Mouse (Mus musculus): ENCODE results near the gene Herc2. TPM values are rescaled to one million over a fixed set of nuclear protein-coding genes. Genes with fewer than 3 reads are reported as not detected.
"Not testable (repeated sequence)": the region's sequence is repeated elsewhere in the genome, so short reads cannot be mapped to it uniquely, and the experiment has no call there.

Gene Herc2
- 10 to 100 TPM; 45.0 to 50.8 TPM for total RNA-seq (2021)
- polyA plus RNA-seq (2012; rRNA removed): 11.3 and 12.9 TPM in 2 replicates
- long read RNA-seq, partial matches to known transcripts: 8 of 8 reads
- long read RNA-seq, other reads (novel, unspliced or antisense): 0 of 8 reads

- peak; percentile 100 for DNase-seq
These were observed at the start of gene Herc2 for GRCm38 (mm10) chr7:56049831-56050321. Gene Herc2, plus strand, starts transcription at chr7:56050196.

- DNase-seq: no peak
These were observed 39.5 kb upstream of the Herc2 start for GRCm38 (mm10) chr7:56010318-56011017.

- no peak for DNase-seq
These were observed 39.0 kb upstream of the Herc2 start for GRCm38 (mm10) chr7:56011018-56011333.

GRCm38 (mm10) chr7:56013261-56014001, 36.6 kb upstream of the Herc2 start:
- DNase-seq: no peak

- not testable (repeated sequence) for DNase-seq
These were observed 35.8 kb upstream of the Herc2 start for GRCm38 (mm10) chr7:56014002-56014702.

- no peak for DNase-seq
These were observed 34.8 kb upstream of the Herc2 start for GRCm38 (mm10) chr7:56015172-56015571.

- no peak for DNase-seq
These were observed 34.2 kb upstream of the Herc2 start for GRCm38 (mm10) chr7:56015837-56016236.

- no peak for DNase-seq
These were observed 32.2 kb upstream of the Herc2 start for GRCm38 (mm10) chr7:56017761-56018160.

- DNase-seq: no peak
These were observed 31.5 kb upstream of the Herc2 start for GRCm38 (mm10) chr7:56018446-56018971.

GRCm38 (mm10) chr7:56018972-56019929, 30.7 kb upstream of the Herc2 start:
- peak; percentile 85 for DNase-seq

GRCm38 (mm10) chr7:56019930-56020253, 30.1 kb upstream of the Herc2 start, which contains the start of gene Nipa1:
Gene Nipa1, minus strand, starts transcription at chr7:56019954.
- no peak for DNase-seq

GRCm38 (mm10) chr7:56023586-56023985, 26.4 kb upstream of the Herc2 start:
- DNase-seq: no peak

- peak; percentile 68 for DNase-seq
These were observed 7.6 kb upstream of the Herc2 start for GRCm38 (mm10) chr7:56042353-56042752.

- no peak for DNase-seq
These were observed 6.3 kb upstream of the Herc2 start for GRCm38 (mm10) chr7:56043577-56044266.

- no peak for DNase-seq
These were observed 5.7 kb upstream of the Herc2 start for GRCm38 (mm10) chr7:56044267-56044629.

GRCm38 (mm10) chr7:56047178-56047577, 2.8 kb upstream of the Herc2 start:
- peak; percentile 22 for DNase-seq

GRCm38 (mm10) chr7:56050487-56050911, 503 bp downstream of the Herc2 start:
- DNase-seq: peak; percentile 57

- no peak for DNase-seq
These were observed 3.0 kb downstream of the Herc2 start for GRCm38 (mm10) chr7:56052996-56053395.

- DNase-seq: no peak
These were observed 5.3 kb downstream of the Herc2 start for GRCm38 (mm10) chr7:56055338-56055737.

- peak; percentile 77 for DNase-seq
These were observed 14.9 kb downstream of the Herc2 start for GRCm38 (mm10) chr7:56064876-56065275.

- no peak for DNase-seq
These were observed 16.1 kb downstream of the Herc2 start for GRCm38 (mm10) chr7:56066136-56066535.

Data from adrenal gland, adult 2 months (tissue).